In the genomic region with DNA sequence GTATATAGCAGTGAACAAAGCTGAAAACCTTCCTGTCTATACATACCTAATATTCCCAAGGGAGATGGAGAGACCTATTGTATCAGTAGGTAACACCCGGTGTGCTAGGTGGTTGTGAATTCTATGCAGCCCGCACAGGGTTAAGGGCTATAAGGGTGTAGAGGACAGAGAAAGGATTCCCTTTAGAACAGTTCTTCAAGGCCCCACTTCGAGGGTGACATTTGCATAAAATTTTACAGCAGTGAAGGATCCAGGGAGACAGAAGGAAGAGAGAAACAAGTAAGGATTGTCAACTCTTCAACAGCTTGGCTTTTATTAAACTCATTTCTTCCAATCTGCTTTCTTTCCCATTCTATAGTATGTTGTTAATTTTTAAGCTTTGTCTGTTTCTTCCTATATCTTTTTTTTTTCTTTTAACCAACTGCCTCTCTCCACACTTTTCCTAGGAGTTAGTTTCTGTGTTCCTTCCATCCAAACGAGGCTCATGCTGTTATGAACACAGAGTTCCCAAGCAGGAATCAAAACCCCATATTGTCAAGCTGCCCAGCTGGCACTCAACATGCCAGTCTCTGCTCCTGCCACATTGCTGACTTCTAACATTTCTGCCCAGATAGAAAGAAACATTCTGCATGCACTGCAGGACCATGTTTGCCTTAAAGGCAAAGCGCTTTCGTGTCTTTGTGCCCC, we compare ENCODE assay signal across 8 mouse cellular contexts.
DNase-seq lines count a peak whose midpoint lies in the region; ATAC-seq lines count a peak whose summit lies in the region.
"Had no signal": no experiment of that assay in that cellular context is flagged by ENCODE, and none has a peak within 500 bp of the region (broad histone marks: within the 10 kb centered on the region; RNA-seq: fewer than 3 reads in every experiment).

No protein-coding gene starts in this region.

- no peak for ATAC-seq in midbrain, embryonic 12.5 days (ENCODE audit: low FRiP score, low read depth)
- ATAC-seq in midbrain, embryonic 14.5 days (ENCODE audit: low FRiP score, low TSS enrichment) = no peak
- ATAC-seq in hindbrain, embryonic 16.5 days = peak; percentile 66; the same call in 1 of the 2 replicates

- H3K36me3 ChIP-seq in midbrain, embryonic 12.5 days = no peaks in the 10 kb centered on the region
- no peaks in the 10 kb centered on the region for H3K36me3 ChIP-seq in midbrain, embryonic 14.5 days (ENCODE audit: control insufficient read depth, insufficient read depth, low read length)
- no peaks in the 10 kb centered on the region for H3K36me3 ChIP-seq in hindbrain, embryonic 16.5 days (ENCODE audit: control insufficient read depth, insufficient read depth, low read length)

- H3K4me1 ChIP-seq in midbrain, embryonic 12.5 days = peaks cover 6% of the 10 kb centered on the region
- peaks cover 19% of the 10 kb centered on the region for H3K4me1 ChIP-seq in midbrain, embryonic 14.5 days (ENCODE audit: control insufficient read depth, insufficient read depth, low read length)
- H3K4me1 ChIP-seq in hindbrain, embryonic 16.5 days (ENCODE audit: control insufficient read depth, insufficient read depth, low read depth, low read length) = peaks cover 6% of the 10 kb centered on the region

- peak overlapping the region; percentile 46; the same call in 1 of the 2 replicates for H3K27ac ChIP-seq in midbrain, embryonic 12.5 days (replicated peaks)
- no peak overlapping the region for H3K27ac ChIP-seq in midbrain, embryonic 14.5 days (replicated peaks; ENCODE audit: low read depth, low read length)
- H3K27ac ChIP-seq in hindbrain, embryonic 16.5 days (ENCODE audit: low read depth, low read length) = no peak overlapping the region

- H3K9ac ChIP-seq in midbrain, embryonic 12.5 days (replicated peaks) = no peak overlapping the region
- H3K9ac ChIP-seq in midbrain, embryonic 14.5 days (replicated peaks; ENCODE audit: low read length) = no peak overlapping the region
- no peak overlapping the region for H3K9ac ChIP-seq in hindbrain, embryonic 16.5 days (ENCODE audit: low read depth, low read length)

- no peaks in the 10 kb centered on the region for H3K27me3 ChIP-seq in midbrain, embryonic 12.5 days
- H3K27me3 ChIP-seq in midbrain, embryonic 14.5 days (ENCODE audit: control insufficient read depth, insufficient read depth, low read length) = no peaks in the 10 kb centered on the region
- no peaks in the 10 kb centered on the region for H3K27me3 ChIP-seq in hindbrain, embryonic 16.5 days (replicated peaks; ENCODE audit: control insufficient read depth, insufficient read depth, low read length)

- no peak overlapping the region for H3K4me3 ChIP-seq in midbrain, embryonic 12.5 days
- no peak overlapping the region for H3K4me3 ChIP-seq in midbrain, embryonic 14.5 days (replicated peaks; ENCODE audit: low read depth, low read length)
- no peak overlapping the region for H3K4me3 ChIP-seq in hindbrain, embryonic 16.5 days (ENCODE audit: low read length)

- DNase-seq in midbrain, embryonic 14.5 days = no peak
- peak; percentile 80 to 83 for DNase-seq in cerebellum, postnatal 25 days
- peak; percentile 52 for DNase-seq in skeletal muscle tissue, adult 2 months (ENCODE audit: low read depth, low spot score)
- no peak for DNase-seq in T-cell, adult 2 months (ENCODE audit: low spot score)
- no peak for DNase-seq in kidney, postnatal 25 days
- DNase-seq: kidney, postnatal 14 days had no signal

- H3K4me2 ChIP-seq in midbrain, embryonic 12.5 days (replicated peaks) = no peak overlapping the region
- no peak overlapping the region for H3K4me2 ChIP-seq in midbrain, embryonic 14.5 days (ENCODE audit: low read length)
- H3K4me2 ChIP-seq in hindbrain, embryonic 16.5 days (ENCODE audit: low read length) = no peak overlapping the region

- no peaks in the 10 kb centered on the region for H3K9me3 ChIP-seq in midbrain, embryonic 12.5 days
- no peaks in the 10 kb centered on the region for H3K9me3 ChIP-seq in midbrain, embryonic 14.5 days (ENCODE audit: control insufficient read depth, low read length)
- H3K9me3 ChIP-seq in hindbrain, embryonic 16.5 days (ENCODE audit: control insufficient read depth, low read length) = no peaks in the 10 kb centered on the region

- WGBS in midbrain, embryonic 12.5 days = 66% methylated on average over 6 of the region's 6 CpGs
- WGBS in midbrain, embryonic 14.5 days = 63% methylated on average over 6 of the region's 6 CpGs
- WGBS in hindbrain, embryonic 16.5 days = 49% methylated on average over 6 of the region's 6 CpGs

Comparison
In these comparisons a context has a peak if more than half of its experiments do, and no peak if none do; other contexts are left out.
1. DNase-seq: peak in cerebellum, postnatal 25 days (2 of 2) and skeletal muscle tissue, adult 2 months (single experiment); none in midbrain, embryonic 14.5 days (single experiment), T-cell, adult 2 months (single experiment) and kidney, postnatal 25 days (0 of 2).